Mouse (Mus musculus) urinary bladder, postnatal 0 days (tissue): ENCODE data around the gene Prr19. TPM values are rescaled to one million over a fixed set of nuclear protein-coding genes. Genes with fewer than 3 reads are reported as not detected.

Source experiments
- polyA plus RNA-seq: library from polyadenylated mRNA; unstranded; fragments of >200 nt; fragmentation: Nextera tagmentation; extraction: Ambion mirVana; gene quantifications from 2 replicates; pipeline ENCODE4 v1.2.1, GENCODE M21; 2015

Prr19 gene
- not detected in 2 replicates for polyA plus RNA-seq

DNA sequence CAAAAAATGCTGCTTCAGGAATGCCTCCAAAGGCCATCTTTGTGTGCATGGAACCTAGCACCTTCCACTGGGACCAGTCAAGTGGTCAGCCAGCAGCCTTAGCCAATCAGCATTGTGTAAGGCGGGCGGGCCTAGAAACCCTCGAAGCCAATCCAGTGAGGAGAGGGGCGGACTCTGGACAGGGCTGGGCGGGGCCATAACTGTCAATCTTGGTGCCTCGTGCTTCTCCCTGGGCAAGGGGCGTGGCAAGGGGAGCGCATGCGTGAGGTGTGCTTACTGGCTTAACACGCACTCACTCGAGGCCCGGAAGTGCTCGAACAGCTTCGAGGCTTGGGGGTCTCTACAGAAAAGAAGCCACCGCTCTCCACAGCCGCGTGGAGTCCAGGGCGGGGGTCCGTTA is at the start of gene Prr19:
Gene Prr19, plus strand, starts transcription at position 349 of the 400 bp plus-strand sequence.

DNA sequence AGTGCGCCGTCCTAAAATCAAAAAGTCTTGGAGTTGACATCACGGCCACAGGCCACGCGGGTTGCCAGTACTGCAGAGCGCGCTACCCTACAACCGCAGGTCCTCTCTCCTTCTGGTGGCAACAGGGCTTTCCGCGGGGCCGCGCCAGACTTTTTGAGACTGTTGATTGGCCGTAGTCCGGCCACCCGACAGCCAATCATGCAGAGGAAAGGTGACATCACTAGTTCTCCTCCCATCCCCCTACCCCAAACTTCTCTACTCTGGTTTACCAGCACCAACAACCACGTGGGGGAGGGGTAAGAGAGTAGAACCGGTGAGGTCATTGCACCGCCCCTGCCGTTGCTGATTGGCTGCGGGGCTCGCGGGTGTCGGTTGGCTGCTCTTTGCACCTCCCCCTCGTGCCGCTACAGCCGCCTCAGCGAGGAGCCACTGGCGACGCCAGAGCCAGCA is 33.9 kb upstream of the Prr19 start, which contains the start of gene Cic:
Gene Cic, plus strand, starts transcription at position 404 of the 450 bp plus-strand sequence.

DNA sequence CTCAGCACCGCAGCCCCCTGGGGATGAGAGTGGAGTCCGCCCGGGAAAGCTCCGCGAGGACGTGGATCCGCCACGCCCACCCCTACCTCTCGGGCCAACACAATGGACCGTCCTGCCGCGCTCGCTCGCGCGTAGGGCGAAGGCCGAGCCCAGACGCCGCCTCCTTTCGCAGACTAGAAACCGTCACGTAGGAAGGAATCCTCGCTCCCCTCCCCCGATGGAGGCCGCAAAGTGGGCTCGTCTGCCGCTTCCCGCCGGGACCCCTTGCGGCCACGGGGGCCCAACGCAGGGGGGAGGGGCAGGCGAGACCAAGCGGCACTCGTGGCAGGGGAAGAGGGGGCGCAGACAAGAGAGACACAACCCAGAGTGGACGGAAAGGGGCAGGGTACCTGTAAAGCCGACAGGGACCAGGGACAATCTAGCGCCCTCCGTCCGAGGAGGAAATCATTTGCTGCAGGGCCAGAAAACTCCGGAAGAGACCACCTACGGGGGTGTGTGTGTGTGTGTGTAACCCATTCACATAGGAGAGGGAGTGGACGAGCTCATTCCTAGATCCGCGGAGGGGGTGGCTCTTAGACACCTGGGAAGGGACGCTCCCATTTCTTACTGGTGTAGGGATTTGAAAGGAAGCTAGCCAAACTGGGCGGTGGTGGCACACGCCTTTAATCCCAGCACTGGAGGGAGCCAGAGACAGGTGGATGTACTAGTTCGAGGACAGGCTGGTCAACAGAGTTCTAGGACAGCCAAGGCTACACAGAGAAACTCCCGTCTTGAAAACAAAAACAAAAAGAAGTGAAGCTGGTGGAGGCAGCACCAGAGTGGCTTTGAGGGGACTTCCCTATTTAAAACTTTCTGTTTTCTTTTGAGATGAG is 3.5 kb upstream of the Prr19 start, which contains the start of gene Pafah1b3:
Gene Pafah1b3, minus strand, starts transcription at position 533 of the 872 bp plus-strand sequence.

GRCm38 (mm10) chr7:25305956-25306613 is 4.9 kb downstream of the Prr19 start, which contains the start of gene Tmem145:
Gene Tmem145 (plus strand): TSS chr7:25306106.

DNA sequence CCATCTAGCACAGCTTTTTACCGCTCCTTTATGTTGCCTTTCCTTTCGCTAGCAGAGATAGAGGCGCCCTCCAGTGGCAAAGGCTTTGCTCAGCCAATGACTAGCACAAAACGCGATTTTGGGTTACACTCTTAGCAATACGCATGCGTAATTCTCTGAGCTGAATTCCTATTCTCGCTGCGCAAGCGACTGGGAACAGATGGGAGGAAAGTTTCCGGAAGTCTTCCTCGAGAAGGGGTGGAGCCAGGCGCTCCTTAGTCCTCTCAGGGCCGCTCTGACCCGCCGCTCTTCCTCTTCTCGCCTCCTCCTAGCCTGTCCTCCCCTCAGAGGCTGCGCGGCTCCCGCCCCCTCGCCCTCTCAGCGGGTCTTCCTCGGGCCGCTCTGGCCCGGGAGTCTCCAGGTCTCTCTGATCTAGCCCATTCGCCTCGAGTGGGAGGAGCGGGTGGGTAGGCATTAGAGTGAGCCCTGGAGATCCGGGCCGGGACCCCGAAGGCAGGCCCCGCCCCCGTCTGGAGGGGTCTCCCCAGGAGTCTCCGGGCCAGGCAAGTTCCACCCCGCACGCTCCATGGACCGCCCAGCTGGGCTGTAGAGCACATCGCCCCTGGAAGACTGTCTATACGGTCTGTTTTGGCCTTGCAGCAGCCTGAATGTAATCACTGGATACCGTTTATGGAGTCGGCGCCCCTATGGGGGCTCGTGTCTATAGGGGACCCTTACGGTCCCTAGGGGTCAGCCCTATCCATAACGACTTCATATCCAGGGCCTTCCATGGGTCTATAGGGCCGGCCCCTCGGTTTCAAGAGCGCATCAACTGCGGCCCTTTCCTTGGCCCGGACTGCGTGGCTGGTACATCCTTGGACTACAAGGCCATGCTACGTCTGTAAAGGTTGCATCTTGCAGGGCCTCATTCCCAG is 15.6 kb downstream of the Prr19 start, which contains the start of gene Megf8:
Gene Megf8, plus strand, starts transcription at position 633 of the 914 bp plus-strand sequence.

Other genes with a start within 250 kb of the Prr19 start
- gene Grik5, start 229.1 kb upstream of the Prr19 start, polyA plus RNA-seq: 2.3 and 2.5 TPM in 2 replicates
- 12.6 and 13.3 TPM in 2 replicates for gene Zfp574, start 228.8 kb upstream of the Prr19 start, polyA plus RNA-seq
- 0.53 and 0.61 TPM in 2 replicates for gene Pou2f2, start 121.7 kb upstream of the Prr19 start, polyA plus RNA-seq
- gene Dedd2, start 80.8 kb upstream of the Prr19 start, polyA plus RNA-seq: 4.9 and 6.8 TPM in 2 replicates
- gene Zfp526, start 80.0 kb upstream of the Prr19 start, polyA plus RNA-seq: 2.0 and 2.2 TPM in 2 replicates
- 5.7 and 6.7 TPM in 2 replicates for gene Gsk3a, start 63.6 kb upstream of the Prr19 start, polyA plus RNA-seq
- 6.8 and 8.8 TPM in 2 replicates for gene Erf, start 50.6 kb upstream of the Prr19 start, polyA plus RNA-seq
- 15.5 and 17.7 TPM in 2 replicates for gene Cic, start 33.7 kb upstream of the Prr19 start, polyA plus RNA-seq
- 75.9 and 76.1 TPM in 2 replicates for gene Pafah1b3, start 3.4 kb upstream of the Prr19 start, polyA plus RNA-seq
- 0.10 TPM in 1 of 2 replicates, not detected in the other for gene Tmem145, start 4.7 kb downstream of the Prr19 start, polyA plus RNA-seq
- gene Megf8, start 15.8 kb downstream of the Prr19 start, polyA plus RNA-seq: 5.2 TPM in 2 replicates
- 0.60 and 0.94 TPM in 2 replicates for gene Cnfn, start 68.3 kb downstream of the Prr19 start, polyA plus RNA-seq
- gene Lipe, start 97.3 kb downstream of the Prr19 start, polyA plus RNA-seq: 4.5 and 5.9 TPM in 2 replicates
- not detected in 2 replicates for gene Cxcl17, start 111.5 kb downstream of the Prr19 start, polyA plus RNA-seq
- gene Ceacam1, start 176.2 kb downstream of the Prr19 start, polyA plus RNA-seq: 2.9 and 7.7 TPM in 2 replicates
- gene Ceacam2, start 238.4 kb downstream of the Prr19 start, polyA plus RNA-seq: 0.13 and 0.18 TPM in 2 replicates